Mouse (Mus musculus) forelimb bud, embryonic 11.5 days (tissue): ENCODE data around the gene Agpat2.

Experiments used
- DNase-seq: peaks from one replicate; pipeline ENCODE4 v3.0.0-alpha.2; 2012; ENCODE audit warnings: low read depth, low spot score

Gene Agpat2

DNA sequence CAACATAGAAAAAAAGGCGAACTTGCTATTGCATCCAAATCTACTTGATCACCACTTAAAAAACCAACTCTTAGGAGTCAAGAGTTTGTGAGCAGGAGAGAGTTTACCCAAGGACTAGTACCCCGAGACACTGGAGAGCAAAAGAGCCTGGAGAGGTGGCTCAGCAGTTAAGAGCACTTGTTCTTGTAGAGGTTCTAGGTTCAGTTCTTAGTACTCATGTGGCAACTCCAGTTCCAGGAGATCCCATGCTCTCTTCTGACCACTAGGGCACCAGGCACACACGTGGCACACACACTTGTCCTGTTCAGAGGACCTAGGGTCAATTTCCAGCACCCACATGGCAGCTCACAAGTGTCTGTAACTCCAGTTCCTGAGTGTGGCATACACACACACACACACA lies 21.9 kb upstream of the Agpat2 start:
- DNase-seq = no peak

DNA sequence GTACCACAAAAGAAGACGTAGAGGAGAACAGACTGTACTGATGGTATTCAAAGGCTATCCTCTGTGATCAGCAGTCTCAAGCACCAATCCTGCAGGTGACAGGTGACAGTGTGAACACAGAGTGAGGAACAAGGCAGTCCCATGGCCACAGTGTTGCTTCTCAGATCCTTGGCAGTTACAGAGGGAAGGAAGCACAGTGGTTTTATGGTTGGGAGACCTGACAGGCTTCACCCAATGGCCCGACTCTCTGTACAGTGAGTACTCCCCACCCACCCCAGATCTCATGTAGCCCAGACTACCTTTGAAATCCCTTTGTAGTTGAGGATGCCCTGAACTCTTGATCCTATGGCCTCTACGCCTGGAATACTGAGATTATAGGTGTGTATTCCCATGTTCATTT lies 21.2 kb upstream of the Agpat2 start:
- no peak for DNase-seq

DNA sequence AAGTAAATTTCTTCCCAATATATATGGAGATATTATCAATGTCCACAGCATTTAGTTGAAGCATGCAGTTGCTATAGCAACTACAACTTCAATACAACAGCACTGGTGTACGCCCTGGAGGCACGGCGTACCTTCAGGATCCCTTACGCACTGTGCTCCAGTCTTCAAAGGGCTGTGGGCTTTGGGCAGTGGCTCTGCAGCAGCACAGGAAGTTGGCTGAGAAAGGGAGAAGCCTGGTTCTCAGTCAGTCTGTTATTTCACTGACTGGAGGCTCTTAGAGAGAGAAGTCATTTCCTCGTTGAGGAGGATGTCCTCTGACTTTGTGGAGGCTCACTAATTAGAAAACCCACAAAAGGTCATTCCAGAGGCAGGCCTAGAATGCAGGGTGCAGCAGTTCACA lies 18.8 kb upstream of the Agpat2 start:
- no peak for DNase-seq

DNA sequence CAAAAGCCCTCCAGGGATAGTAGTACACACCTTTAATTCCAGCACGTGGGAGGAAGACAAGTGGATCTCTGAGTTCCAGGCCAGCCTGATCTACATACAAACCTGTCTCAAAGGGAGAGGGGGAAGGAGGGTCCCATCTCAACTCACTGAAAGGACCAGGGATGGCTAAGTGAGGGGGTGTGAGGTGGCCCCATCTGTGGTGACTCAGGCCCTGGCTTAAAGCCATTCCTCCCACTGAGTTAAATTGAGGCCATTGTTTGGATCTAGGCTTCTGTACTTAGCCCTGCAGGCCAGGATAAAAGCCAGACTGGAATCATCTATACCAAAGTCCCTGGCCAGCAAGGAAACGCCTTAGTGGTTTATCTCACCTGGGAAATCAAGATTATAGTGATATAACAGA lies 17.0 kb upstream of the Agpat2 start:
- DNase-seq = no peak

DNA sequence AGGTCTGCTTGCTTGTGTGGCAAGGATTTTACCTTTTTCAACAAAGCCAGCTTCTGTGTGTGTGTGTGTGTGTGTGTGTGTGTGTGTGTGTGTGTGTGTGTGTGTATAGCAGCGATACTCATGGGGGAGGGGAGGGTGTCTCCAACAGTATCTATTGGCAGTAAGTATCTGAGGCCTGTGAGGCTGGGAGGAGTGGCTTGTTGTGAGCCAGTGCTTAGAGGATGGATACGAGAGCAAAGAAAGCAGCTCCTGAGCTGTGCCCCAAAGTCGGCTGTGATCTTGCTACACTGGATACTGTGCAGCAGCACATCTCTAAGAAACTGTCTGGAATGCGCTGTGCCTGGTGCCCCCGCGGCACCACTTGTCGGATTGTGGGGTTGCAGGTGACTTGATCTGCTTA lies 13.7 kb upstream of the Agpat2 start:
- DNase-seq = no peak

DNA sequence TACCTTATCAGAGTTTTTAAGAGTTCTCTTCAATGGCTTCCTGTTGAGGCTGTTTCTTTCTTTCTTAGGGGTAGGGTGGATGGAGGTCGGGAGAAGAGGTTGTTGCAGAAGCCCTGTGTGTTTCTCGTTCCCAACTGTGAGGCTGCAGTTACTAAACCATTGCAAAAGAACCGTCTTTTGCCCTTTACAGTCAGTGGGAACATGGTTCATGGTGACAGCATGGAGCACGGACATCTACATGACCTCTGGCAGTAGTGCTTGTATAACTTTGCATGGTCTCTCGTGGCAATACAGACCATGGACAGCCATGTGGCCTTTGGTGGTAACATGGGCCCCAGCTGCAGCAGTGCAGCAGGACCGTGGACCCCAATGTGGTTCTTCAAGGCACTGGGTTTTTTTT lies 13.1 kb upstream of the Agpat2 start:
- DNase-seq = no peak

DNA sequence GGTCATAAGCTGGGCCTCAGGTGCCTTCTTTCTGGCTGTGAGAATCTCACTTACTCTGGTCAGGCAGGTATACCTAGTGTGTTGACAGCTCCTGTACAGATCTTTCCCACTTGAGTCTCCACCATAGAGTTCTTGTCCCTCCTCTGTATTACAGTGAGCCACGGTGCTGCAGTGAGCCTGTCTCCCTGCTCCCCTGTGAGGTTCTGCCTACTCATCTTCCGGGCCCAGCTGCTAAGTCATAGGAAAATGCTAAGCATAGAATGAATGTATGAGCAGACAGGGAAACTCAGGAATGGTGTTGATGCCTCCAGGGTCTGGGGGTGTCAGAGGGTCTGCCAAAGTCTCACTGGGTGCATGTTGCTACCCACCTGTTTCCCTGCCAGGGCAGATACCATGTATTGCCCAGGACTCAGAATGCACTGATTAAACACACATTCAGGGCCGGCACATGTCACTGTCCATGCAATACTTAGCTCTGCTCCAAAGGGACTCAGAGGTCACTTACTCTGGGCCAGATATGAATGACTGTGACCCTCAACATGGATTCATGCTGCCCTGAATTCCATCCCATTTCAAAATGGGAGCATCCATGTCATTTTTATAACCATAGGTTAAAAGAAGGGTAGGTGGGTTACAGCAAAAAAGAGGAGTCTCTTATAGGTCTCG lies 11.4 kb upstream of the Agpat2 start:
- no peak for DNase-seq

DNA sequence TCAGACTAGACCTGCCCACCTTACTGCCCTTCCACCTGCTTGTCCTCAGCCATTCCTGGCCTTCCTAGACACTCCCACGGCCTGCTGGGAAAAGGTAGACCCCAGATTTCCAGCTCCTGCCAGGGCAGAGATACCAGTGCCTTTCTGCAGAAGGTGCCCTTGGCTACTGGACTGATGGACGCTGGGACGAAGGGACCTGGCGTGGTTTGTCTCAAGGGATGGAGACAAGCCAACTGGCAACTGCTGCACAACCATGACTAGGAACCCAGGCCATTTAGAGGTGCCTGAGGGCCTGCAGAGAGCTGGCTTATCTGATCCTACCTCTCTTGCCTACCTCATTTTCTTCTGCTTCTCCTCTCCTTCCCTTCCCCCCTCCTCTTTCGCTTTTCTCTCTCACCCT lies 10.7 kb upstream of the Agpat2 start:
- DNase-seq = no peak

DNA sequence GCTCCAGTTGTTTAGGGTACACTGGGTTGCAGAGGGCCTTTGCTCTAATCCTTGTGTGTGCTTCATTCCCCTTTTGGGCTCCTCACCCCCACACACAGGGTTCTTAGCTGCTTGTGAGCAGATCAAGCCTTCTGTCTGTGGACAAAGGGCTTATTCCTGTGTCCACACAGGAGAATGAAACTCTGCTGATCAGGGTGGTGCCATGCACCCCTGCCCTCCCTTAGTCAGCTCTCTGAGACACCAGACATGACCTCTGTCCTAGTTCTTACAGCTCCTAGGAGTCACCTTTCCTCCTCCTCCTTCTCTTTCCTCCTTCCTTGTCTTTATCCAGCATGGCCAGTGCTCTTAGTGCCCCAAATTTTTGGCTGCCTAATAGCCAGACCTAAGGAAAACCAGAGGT lies 7.7 kb upstream of the Agpat2 start:
- no peak for DNase-seq

DNA sequence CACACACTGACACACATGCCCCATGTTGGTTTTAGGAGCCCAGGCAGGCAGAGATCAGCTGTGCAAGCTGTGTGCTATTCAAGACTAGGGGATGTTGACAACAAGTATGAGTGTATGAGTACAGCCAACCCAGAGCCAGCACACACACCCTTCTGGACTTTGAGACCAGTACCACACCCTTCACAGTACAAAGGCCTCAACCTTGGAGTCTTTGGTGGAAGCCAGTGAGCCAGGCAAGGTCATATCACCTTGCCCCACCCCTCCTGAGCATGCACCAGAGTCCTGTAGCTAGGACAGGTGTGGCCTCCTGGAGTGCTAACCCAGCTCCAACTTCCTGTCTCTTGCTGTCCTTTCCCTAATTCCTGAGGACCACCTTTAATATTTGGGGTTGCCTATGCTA lies 6.8 kb upstream of the Agpat2 start:
- DNase-seq = no peak

DNA sequence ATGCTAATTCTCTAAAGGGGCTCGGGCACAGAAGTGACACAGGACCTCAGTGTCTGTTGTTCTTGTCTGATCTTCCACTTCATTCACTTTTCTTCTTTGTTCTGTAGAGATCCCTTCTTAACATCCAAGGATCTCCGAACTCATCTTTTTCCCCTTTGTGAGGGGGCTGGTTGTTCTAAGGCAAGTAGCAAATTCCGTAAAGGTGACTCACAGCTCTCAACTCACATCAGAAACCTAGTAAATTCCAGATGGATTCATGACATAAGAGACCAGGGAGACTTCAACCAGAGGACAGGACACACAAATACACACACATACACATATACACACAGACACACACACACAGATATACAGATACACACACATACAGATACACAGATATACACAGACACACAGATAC lies 6.3 kb upstream of the Agpat2 start:
- DNase-seq = no peak

DNA sequence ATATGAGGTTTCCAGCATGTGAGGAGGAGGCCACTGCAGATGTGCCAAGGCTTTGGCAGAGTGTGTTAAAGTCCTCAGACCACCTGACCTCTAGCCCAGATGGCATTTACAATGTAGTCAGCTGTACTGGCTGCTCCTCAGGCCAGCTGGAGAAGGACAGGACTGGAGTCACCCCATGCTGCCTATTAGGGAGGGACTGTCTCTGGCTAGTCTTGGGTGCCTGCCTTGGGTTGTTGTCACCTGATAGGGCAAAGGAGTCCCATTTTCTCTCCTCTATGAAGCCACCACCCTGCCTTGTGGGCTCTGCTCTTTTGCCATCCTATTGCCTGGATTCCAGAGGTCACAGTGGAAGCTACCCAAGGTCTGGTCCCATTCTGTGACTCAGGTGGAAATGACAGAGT lies 5.0 kb upstream of the Agpat2 start:
- no peak for DNase-seq

DNA sequence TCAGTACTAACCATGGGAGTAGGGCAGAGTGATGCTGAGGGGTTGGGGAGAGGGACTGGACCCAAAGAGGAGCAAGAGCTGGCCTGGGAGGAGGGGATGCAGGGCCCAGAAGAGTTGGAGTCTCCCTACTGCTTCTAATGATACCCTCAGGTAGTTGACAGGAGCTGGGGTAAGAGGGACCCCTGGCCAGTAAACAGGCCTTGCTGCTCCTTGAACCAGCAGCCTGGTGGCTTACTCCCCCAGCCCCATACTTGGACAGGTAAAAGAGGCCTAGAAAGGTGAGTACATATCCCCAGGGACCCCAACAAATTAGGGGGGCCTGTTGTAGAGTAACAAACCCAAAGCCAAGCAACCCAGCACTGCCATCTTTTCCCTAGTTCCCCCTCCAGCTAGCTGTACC lies 4.6 kb upstream of the Agpat2 start:
- no peak for DNase-seq

DNA sequence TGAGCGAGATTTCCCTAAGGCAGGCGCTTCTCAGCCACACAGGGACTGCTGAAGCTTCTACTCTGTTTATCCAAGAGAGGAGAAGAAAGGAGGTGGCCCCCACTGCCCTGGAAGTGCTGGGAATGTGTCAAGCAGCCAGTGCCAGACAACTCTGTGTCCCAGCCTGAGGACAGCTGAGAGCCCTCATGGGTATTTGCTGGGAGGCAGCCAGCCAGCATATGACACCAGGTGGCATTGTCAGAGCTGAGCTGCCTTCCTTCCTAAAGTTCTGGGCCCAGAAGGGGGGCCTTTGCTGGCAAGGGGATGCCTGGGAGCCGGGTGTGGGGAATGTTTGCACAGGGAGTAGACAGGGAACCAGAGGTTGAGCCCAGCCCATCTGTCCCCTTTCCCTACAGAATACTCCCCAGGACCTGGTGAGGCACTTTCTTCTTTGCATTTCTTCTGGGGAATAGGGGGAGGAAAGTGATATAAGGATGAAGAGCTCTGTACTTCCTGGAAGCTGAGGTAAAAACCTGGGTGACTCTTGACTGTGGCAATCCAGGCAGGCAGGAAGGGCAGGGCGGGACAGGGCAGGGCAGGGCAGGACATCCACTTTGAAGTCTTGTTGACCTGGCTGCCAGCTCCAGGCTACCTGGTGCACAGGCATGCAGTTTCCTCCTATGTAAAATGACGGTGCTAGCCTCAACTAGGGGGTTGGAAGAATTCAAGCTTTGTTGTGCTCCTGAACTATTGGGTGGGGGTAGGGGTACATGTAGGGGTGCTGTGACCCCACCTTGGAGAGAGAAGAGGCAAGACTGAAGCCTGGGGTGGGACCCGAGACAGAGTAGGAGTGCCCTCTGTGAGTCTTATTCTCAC lies 3.1 kb upstream of the Agpat2 start:
- no peak for DNase-seq

DNA sequence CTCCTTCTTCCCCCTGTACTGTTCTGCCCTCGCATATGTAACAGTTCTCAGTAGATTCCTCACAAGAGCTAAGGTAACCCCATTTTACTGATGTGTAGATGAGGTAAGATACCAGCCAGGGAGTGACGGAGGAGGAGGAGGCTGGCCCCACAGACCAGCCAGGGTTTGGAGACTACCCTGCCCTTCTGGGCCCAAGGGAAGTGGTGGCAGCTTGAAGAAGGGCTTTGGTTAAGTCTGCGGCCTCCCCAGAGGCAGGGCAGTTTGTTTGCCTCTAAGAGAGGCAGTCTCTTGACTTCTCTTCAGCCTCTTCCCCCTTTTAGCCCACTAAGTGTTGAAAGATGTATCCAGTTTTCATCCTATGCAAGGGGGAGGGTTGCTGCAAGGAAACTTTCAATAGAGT lies 2.4 kb upstream of the Agpat2 start:
- DNase-seq = no peak

DNA sequence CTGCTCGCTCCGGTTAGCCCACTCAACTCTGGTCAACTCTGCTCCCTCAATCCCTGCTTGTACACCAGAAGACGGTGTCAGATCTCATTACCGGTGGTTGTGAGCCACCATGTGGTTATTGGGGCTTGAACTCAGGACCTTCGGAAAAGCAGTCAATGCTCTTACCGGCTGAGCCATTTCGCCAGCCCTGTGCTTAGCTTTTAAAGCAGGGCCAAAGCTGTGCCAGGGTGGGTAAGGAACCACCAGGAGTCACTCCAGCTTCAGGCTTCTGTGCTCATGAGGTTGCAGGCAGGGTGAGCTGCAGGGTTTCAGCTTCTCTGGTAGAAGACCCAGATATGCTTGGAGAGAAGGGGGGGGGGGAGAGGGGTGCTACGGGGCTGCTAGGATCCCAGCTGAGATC lies 1.1 kb upstream of the Agpat2 start:
- no peak for DNase-seq

DNA sequence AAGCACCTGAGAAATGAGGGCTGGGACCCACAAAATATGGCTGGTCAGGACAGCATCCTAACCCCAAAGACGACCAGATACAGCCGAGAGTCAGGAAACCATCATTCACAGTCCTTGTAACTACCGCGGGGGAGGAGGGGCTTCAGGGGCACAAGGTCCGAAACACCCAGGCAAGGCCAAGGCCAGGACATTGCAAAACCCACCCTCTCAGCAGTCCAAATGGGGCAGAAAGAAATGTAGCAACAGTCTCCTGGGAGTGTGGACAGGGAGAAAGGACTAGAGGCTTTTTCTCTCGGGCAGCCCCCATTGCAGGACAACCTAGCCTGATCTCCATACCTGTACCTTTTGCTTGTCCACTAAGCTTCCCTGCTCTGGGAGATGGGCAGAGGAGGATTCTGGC lies 1.1 kb downstream of the Agpat2 start:
- no peak for DNase-seq

DNA sequence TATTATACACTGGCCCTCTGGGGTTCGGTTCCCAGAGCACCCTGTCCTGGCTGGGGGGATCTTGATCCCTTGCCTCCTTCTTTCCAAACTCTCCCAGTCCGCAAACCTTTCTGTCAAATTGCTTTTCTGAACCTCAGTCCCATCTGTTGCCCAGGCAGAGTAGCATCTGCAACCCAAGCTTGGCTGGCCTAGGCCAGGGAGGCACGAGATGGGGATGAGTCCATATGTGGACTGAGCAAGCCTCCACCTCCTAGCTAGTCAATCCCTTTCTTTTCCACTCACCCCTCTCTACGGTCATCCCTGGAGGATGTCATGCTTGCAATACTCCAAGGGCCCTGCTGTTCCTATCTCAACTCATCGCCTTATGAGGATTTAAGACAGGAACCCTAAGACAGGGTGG lies 1.6 kb downstream of the Agpat2 start:
- DNase-seq = no peak

DNA sequence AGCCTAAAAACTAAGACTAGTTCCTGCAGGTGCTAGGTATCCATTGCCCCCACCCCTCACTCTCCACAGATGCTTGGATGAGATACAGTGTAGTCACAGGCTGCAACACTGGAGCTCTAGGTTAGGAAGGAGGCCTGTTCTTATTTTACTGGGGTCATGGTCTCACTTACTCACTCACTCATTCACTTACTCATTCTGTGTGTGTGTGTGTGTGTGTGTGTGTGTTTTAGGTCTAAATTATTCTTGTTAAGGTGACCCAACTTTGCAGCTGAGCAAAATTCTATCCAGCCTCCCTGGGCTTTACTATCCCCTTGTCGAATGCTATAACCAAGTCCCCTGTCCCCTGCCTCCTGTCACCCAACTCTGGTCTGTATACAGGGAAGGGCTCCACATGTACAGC lies 2.6 kb downstream of the Agpat2 start:
- DNase-seq = no peak

DNA sequence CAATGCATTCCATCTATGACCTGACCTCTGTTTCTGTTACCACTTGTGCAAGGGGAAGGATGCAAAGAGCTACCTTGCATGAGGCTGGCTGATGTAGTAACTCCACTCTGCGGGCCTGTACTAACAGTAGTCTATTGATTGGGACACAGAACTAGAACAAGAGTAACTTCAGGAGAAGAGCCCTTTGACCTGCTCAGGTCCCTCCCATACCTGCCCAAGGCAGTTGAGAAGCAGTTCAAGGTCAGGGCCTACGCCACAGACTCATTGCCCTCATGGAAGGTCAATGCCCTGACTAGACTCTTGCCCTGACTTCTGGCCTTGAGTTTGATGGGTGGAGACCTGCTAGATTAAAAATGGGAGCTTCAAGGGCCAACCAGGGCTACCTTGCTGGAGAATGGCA lies 3.6 kb downstream of the Agpat2 start:
- DNase-seq = no peak

DNA sequence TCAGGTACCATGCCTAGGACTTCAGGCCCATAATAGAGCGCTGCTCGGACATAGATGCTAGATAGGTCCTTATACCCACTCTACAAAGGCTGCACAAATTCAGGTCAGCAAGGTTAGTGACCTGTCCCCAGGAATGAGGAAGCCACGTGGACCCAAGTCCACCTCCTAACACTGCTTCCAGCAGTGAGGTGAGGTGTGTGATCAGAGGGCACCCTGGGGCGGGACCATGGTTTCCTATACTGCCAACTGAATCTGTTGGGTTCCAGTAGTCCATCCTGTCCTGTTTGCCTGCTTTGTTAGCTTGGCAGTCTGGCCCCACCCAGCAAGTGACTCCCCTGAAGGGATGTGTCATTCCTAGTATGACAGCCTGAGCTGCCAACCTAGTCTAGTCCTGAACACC lies 4.3 kb downstream of the Agpat2 start:
- no peak for DNase-seq

DNA sequence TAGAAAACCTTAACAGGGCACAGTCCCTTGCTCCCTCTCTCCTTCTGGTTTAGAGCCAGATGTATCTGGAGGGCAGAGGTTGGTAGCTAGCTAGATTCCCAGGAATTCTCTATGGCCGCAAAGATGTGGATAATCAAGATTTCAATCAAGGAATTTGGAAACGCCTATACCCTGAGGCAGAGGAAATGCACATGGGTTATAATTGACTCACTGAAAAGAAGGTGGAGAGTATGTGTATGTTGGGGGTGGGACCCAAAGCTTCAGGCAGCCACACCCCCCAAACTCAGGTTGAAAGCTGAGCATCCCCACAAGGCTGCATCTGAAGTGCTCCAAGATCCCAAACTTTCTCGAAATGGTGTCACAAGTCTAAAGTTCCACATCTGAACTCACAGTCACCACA lies 5.8 kb downstream of the Agpat2 start:
- no peak for DNase-seq

DNA sequence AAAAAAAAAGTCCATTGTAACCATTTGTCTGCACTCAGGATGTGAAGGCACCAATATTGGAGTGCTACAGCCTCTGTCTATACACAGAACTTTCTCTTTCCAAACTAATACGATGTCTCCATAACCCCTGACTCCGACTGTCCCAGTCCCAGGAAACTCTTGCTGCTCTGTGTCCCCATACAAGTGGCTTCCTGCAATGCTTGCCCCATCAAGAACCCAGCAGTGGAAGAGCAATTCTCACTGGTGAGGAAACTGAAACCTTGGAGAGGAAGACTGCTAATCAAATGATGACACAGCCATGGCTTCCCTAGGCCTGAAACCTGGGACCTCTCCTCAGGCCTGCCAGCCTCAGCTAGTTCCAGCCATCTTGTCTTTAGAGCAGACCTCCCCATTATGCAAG lies 6.4 kb downstream of the Agpat2 start:
- no peak for DNase-seq

DNA sequence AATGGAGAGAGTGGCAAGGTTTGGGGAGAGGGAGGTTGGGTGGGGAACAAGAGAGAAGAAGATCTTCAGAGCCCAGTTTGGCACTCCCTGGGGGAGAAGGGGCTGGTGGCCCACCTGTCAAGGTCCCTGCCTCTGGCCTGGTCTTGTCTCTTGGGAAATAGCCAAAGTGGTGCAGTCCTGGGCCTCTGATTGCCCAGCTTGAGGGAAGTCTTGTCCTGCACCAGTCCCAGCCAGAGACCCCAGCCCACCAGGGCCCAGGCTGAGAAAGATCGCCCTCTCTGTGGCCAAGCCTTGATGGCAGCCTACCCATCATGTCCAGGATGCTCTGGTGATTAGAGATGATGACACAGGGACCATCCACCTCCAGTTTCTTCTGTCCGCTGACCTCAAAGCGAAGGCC lies 7.3 kb downstream of the Agpat2 start:
- no peak for DNase-seq
